Mouse (Mus musculus) intestine, embryonic 14.5 days (tissue): ENCODE data around the gene Emid1. TPM values are rescaled to one million over a fixed set of nuclear protein-coding genes. Genes with fewer than 3 reads are reported as not detected.

Experiments used
- ATAC-seq: fragments of 200-750 bp; cut with Nextera tagmentation; replicated peaks from 2 replicates; pipeline ENCODE4 v1.8.0; 2017; ENCODE audit warnings: low read depth, moderate number of reproducible peaks, moderate TSS enrichment, moderate library complexity; ENCODE audit not compliant: low FRiP score, low TSS enrichment
- DNase-seq: peaks from one replicate; pipeline ENCODE4 v3.0.0-alpha.2; 2018; ENCODE audit warnings: low spot score
- H3K27ac ChIP-seq: fragments of 300-500 bp; sonication (generic); 2 replicates; pipeline ENCODE4 v1.5.1; 2014; ENCODE audit warnings: low read depth, mild to moderate bottlenecking, control low read depth
- H3K27me3 ChIP-seq: fragments of 300-500 bp; sonication (generic); replicated peaks from 2 replicates; pipeline ENCODE4 v1.6.1; 2014; ENCODE audit warnings: low read length, control low read depth; ENCODE audit not compliant: control insufficient read depth, insufficient read depth
- H3K36me3 ChIP-seq: fragments of 300-500 bp; sonication (generic); 2 replicates; pipeline ENCODE4 v1.6.1; 2014; ENCODE audit warnings: low read length, control low read depth; ENCODE audit not compliant: control insufficient read depth, insufficient read depth
- H3K4me1 ChIP-seq: fragments of 300-500 bp; sonication (generic); replicated peaks from 2 replicates; pipeline ENCODE4 v1.6.1; 2014; ENCODE audit warnings: low read length, control low read depth, mixed read lengths; ENCODE audit not compliant: control insufficient read depth, insufficient read depth
- H3K4me2 ChIP-seq: fragments of 300-500 bp; sonication (generic); 2 replicates; pipeline ENCODE4 v1.6.1; 2014; ENCODE audit warnings: low read length
- H3K4me3 ChIP-seq: fragments of 300-500 bp; sonication (generic); 2 replicates; pipeline ENCODE4 v1.5.1; 2014; ENCODE audit warnings: low read depth, low read length, control low read depth, mixed read lengths
- H3K9ac ChIP-seq: fragments of 300-500 bp; sonication (generic); 2 replicates; pipeline ENCODE4 v1.6.1; 2014; ENCODE audit warnings: mild to moderate bottlenecking, low read length
- H3K9me3 ChIP-seq: fragments of 300-500 bp; sonication (generic); 2 replicates; pipeline ENCODE4 v1.6.1; 2016; ENCODE audit warnings: low read length, control low read depth; ENCODE audit not compliant: control insufficient read depth
- WGBS: fragments of 180-500 bp; shearing (Covaris S2); extraction: QIAGEN DNeasy Blood & Tissue Kit; methylation state at CpG from one replicate; pipeline ENCODE4 v1.1.7; 2014; 5-methylcytosine and 5-hydroxymethylcytosine counted together
- polyA plus RNA-seq: library from polyadenylated mRNA; unstranded; fragments of >200 nt; fragmentation: Nextera tagmentation; extraction: Ambion mirVana; gene quantifications from 2 replicates; pipeline ENCODE4 v1.2.1, GENCODE M21; 2014

The Emid1 gene
- polyA plus RNA-seq, 1 experiment from 2014 or later = 88.5 TPM

- peaks cover 21% of the 10 kb centered on the region for H3K4me1 ChIP-seq
- no peak overlapping the region for H3K27ac ChIP-seq
- ATAC-seq (no peak), DNase-seq (no peak)
- WGBS = 22% methylated on average over 8 of the region's 8 CpGs
- H3K9me3 ChIP-seq = no peaks in the 10 kb centered on the region
- H3K4me2 ChIP-seq = peak overlapping the region; percentile 72
- peaks cover 70% of the 10 kb centered on the region for H3K27me3 ChIP-seq
- no peaks in the 10 kb centered on the region for H3K36me3 ChIP-seq
- H3K4me3 ChIP-seq = peak overlapping the region; percentile 45
- no peak overlapping the region for H3K9ac ChIP-seq
Measured at GRCm38 (mm10) chr11:5057541-5057855, 94.6 kb downstream of the Emid1 start.

GRCm38 (mm10) chr11:5057064-5057463 is 95.0 kb downstream of the Emid1 start:
- H3K4me1 ChIP-seq = peaks cover 17% of the 10 kb centered on the region
- H3K27ac ChIP-seq = no peak overlapping the region
- no peak overlapping the region for H3K9ac ChIP-seq
- ATAC-seq (no peak), DNase-seq (no peak)
- 60% methylated on average over 8 of the region's 8 CpGs for WGBS
- no peaks in the 10 kb centered on the region for H3K36me3 ChIP-seq
- no peaks in the 10 kb centered on the region for H3K9me3 ChIP-seq
- no peak overlapping the region for H3K4me2 ChIP-seq
- H3K27me3 ChIP-seq = peaks cover 66% of the 10 kb centered on the region
- no peak overlapping the region for H3K4me3 ChIP-seq

Other genes with a start within 250 kb of the Emid1 start
- gene Nefh, start 204.2 kb downstream of the Emid1 start, polyA plus RNA-seq = 1.1 and 1.2 TPM in 2 replicates
- 56.0 and 58.9 TPM in 2 replicates for gene Ap1b1, start 165.4 kb downstream of the Emid1 start, polyA plus RNA-seq
- 1.1 and 1.9 TPM in 2 replicates for gene Rasl10a, start 94.1 kb downstream of the Emid1 start, polyA plus RNA-seq
- 27.4 and 29.3 TPM in 2 replicates for gene Gas2l1, start 86.9 kb downstream of the Emid1 start, polyA plus RNA-seq
- 30.4 TPM in 2 replicates for gene Rhbdd3, start 53.3 kb downstream of the Emid1 start, polyA plus RNA-seq
- 373 and 390 TPM in 2 replicates for gene Ewsr1, start 53.0 kb downstream of the Emid1 start, polyA plus RNA-seq
- 9.8 and 11.8 TPM in 2 replicates for gene Kremen1, start 109.3 kb upstream of the Emid1 start, polyA plus RNA-seq